Mouse (Mus musculus) yolk sac, embryonic 10.5 days (tissue): Measurements from ENCODE around the gene Tmem270.
"Not testable (repeated sequence)": the region's sequence is repeated elsewhere in the genome, so short reads cannot be mapped to it uniquely, and the experiment has no call there.

ENCODE experiments used
- DNase-seq: peaks from one replicate; pipeline ENCODE4 v3.0.0-alpha.2; 2017; ENCODE audit warnings: low spot score

Tmem270 gene

GRCm38 (mm10) chr5:134906633-134907032 lies at the start of gene Tmem270:
Tmem270 (minus strand) TSS chr5:134906733.
- no peak for DNase-seq

DNA sequence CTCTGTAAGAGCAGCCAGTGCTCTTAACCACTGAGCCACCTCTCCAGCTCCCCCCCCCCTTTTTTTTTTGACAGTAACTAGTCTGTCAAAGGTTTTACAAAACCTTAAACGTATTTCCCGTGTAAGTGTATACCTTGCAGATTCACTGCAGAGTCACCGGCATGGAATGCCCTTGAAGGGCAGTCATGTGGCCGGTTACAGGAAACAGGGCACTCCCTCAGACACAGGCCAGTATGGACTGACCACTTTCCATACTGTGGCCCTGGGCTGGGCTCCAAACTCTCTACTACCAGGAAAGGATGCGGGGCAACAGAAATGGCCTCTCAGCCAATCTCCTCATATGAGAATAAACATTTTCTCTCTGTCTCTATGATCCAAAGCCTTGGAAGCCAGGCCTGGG lies 49.0 kb upstream of the Tmem270 start:
- no peak for DNase-seq

DNA sequence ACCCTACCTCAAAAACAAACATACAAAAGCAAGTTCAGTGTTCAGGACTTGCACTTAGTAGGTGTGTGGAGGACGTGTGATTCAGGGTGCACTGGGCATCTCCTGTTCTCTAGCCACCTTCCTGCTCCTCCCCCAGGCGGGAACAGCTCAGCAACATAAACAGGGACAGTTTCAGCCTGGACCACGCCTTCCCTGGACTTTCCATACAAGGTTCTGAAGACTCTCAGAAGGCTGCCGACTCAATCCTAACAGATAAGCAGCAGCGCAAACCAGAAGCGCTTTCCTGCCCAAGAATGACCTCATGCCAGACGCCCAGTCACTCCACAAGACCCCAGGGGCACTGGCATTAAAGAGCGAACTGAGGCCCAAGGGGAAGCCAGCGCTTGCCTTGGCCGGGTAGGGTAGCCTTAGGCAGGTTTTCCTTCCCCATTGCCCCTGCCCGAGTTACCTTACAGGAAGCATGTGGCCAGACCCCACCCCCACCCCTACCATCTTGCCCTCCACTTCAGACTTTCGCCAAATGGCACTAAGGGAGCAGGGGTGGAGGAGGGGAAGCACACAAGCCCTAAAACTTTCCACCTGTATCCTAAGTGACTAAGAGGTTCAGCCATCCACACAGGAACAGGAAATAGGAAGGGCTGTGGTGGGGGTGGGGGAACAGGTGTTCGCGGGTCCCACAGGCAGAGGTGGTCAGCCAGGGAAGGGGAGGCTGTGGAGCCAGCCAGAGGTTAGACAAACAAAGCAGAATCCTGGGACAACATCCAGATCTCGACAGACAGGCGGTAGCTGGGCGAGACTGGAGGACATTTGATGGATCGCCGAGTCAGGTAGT lies 44.7 kb upstream of the Tmem270 start:
- peak; percentile 55 for DNase-seq

- peak; percentile 79 for DNase-seq
These were observed 41.5 kb upstream of the Tmem270 start for GRCm38 (mm10) chr5:134948085-134948439.

DNA sequence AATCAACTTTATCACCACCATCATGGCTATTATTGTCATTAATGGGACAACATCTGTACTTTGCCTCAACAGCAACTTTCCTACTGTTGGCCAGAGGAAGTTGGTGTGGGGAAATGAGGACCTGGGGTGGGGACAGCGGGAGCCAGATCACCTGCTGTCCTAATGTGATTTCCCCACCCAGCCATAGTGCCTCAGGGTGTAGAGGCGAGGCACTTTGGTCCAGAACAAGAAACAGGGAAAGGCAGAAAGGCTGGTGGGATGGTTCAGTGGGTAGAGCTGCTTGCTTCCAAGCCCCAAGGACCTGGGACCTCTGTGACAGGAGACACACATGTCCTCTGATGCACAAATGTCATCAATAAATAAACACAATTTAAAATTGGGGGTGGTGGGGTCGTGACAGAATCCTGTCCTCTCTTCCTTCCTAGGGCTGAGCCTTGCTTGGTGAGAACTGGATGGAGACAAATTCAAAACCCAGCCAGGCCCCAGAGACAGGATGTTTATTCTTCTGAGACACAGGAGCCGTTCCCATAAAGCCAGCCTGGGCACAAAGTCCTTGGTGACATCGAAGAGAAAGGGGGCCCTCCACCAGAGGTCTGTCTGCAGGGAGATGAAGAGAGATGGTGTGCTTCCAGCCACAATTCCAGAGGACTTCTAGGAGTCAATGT lies 41.0 kb upstream of the Tmem270 start:
- DNase-seq: no peak

- peak; percentile 87 for DNase-seq
These were observed 40.3 kb upstream of the Tmem270 start, which contains the start of gene Cldn4 for GRCm38 (mm10) chr5:134946857-134947255. Cldn4 (minus strand) TSS chr5:134946934.

DNA sequence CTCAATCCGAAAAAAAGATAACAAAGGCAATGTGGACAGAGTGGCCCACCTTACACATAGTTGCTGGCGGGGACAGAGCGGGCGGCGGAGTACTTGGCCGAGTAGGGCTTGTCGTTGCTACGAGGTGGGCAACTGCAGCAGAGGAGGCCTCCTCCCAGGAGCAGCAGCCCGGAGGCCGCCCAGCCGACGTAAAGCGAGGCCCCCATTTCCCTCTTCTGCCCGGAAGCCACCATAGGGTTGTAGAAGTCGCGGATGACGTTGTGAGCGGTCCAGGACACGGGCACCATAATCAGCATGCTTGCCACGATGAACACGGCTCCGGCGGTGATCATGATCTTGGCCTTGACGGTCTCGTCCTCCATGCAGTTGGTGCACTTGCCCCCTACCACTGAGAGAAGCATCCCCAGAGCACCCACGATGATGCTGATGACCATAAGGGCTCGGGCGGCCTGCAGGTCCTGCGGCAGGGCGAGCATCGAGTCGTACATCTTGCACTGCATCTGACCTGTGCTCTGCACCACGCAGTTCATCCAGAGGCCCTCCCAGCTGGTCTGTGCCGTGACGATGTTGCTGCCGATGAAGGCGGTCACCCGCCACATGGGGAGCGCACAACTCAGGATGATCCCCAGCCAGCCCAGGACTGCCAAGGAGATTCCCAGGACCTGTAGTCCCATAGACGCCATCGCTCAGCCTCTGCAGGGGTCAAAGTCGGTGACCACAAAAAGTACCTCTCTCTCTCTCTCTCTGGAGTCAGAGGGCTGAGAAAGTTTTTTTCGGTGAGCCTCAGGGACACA lies 39.7 kb upstream of the Tmem270 start:
- no peak for DNase-seq

DNA sequence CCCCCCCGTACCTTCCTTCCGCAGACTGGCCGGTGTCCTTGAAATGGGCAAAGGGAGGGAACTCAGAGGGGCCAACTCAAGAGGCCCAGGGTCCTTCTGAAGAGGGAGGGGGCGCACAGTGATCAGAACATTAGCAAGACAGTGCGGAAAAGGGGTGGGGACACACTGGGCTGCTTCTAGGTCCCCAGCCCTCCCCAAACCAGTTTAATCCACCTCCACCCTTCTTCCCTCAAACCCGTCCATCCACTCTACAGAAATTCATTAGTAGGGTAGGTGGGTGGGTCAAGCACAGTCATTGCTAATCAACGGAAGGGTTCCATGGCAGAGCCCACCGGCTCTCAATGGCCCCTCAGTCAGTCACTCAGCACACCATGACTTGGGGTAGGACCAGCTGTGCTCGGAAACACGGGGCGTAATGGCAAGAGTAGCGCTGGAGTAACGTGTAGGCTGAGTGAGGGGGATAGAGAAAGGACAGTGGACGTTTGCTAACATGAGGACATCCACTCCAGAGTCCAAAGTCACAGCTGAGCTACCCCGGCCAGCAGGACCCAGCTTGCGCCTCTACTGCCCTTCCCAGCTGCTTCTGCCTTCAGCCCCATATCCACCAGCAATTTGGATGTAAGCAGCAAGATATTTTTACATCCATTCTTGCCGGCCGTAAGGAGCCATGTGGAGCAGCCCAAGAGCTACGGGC lies 38.9 kb upstream of the Tmem270 start:
- no peak for DNase-seq

DNA sequence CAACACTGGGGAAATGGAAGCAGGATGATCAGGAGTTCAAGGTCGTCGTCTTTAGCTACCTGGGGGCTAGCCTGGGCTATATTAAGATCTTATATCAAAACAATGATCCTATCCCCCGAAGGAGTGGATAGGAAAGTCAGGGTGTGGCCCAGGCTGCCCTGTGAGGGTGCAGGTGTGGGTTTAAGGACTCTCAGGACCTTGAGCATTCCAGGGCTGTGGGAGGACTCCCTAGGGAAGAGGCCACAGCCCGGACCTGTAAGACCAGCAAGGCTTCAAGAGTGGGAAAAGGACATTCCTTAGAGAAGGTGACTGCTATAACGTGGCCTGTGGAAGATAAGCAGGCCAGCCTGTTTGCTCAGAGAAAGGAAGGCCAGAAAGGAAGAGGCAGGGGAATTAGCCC lies 37.6 kb upstream of the Tmem270 start:
- DNase-seq: no peak

GRCm38 (mm10) chr5:134942740-134943139 lies 36.2 kb upstream of the Tmem270 start:
- no peak for DNase-seq

GRCm38 (mm10) chr5:134941472-134942209 lies 35.1 kb upstream of the Tmem270 start:
- peak; percentile 87 for DNase-seq

DNA sequence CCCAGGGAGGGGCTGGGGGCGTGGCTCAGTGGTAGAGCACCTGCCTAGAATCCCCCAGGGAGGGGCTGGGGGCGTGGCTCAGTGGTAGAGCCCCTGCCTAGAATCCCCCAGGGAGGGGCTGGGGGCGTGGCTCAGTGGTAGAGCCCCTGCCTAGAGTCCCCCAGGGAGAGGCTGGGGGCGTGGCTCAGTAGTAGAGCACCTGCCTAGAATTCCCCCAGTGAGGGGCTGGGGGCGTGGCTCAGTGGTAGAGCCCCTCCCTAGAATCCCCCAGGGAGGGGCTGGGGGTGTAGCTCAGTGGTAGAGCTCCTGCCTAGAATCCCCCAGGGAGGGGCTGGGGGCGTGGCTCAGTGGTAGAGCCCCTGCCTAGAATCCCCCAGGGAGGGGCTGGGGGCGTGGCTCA lies 33.0 kb upstream of the Tmem270 start:
- DNase-seq: not testable (repeated sequence)

DNA sequence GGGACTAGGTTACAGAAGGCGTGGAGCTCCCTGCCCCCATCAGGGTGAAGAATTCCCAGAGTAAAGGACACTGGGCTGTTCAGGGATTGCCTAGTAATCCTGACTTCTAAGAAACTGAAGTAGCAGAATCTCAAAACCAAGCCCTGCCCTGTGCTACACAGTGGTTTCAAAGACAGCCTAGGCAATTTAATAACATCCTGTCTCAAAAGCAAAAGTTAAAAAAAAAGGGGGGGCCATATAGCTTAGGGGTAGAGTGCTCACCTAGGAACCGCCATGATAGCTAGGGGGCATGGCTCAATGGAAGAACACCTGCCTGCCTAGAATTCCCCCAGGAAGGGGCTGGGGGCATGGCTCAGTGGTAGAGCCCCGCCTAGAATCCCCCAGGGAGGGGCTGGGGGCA lies 32.5 kb upstream of the Tmem270 start:
- no peak for DNase-seq

DNA sequence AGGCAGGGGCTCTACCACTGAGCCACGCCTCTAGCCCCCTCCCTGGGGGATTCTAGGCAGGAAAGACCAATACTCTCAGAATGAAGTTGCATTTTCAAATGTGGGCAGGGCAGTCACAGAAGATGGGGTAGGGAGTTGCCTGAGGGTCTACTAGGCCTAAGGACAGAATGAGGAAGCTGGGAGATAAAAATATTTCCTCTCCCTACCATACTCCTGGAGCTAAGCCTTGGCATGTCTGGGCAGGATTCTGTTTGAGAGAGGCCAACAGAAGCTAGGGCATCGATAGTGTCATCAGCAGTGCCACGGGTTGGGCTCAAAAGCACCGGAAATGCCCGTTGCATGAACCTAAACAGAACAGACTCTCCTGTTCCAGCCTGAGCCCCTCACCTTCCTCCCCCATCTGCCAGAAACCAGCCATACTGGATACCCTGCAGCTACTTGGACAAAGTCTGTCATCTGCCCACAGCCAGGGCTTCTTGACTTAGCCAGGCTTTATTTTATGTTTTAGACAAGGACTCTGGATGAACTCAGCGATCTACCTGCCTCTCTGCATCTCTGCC lies 30.2 kb upstream of the Tmem270 start:
- no peak for DNase-seq

DNA sequence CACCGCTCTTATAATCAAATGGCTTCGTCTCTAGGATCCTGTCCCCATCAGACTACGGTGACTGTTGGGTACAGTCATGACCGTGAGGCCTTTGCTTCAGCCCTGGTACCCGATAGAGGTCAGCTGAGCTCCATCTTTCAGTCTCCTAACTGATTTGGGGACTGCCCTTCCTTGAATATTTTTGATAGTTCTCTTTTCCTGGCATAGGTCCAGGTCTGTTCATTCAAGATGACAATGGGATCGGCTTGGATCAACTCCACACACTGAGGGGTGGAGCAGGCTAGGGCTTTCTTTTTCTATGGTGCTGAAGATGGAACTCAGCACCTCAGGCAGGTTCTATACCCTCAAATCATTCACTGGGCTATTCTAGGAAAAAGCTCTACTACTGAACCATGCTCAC lies 29.5 kb upstream of the Tmem270 start:
- DNase-seq: no peak

- DNase-seq: no peak
These were observed 28.1 kb upstream of the Tmem270 start for GRCm38 (mm10) chr5:134934666-134935065.

DNA sequence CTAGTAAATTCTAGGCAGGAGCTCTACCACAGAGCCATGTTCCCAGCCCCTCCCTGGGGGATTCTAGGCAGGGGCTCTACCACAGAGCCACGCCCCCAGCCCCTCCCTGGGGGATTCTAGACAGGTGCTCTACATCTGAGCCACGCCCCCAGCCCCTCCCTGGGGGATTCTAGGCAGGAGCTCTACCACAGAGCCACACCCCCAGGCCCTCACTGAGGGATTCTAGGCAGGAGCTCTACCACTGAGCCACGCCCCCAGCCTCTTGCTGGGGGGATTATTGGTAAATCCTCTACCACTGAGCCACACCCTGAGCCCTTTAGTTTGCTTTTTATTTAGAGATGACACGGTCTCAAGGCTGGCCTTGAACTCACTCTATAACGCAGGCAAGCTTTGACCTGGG lies 27.2 kb upstream of the Tmem270 start:
- DNase-seq: not testable (repeated sequence)

DNA sequence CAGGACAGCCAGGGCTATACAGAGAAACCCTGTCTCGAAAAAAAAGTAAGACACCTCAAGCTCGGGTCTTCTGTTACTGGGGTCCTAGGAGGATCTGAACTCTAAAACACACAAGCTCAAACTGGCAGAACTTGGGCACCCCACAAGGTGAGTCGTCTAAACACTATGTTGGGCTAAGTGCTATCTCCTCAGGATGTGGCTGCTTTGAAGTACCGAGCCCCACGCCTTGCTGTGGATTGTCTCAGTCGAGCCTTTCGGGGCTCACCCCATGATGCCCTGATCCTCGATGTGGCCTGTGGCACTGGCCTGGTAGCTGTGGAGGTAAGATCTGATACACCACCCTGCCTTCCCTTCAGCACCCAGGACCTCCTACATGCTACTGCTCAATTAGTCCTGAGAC lies 26.7 kb upstream of the Tmem270 start:
- DNase-seq: no peak

DNA sequence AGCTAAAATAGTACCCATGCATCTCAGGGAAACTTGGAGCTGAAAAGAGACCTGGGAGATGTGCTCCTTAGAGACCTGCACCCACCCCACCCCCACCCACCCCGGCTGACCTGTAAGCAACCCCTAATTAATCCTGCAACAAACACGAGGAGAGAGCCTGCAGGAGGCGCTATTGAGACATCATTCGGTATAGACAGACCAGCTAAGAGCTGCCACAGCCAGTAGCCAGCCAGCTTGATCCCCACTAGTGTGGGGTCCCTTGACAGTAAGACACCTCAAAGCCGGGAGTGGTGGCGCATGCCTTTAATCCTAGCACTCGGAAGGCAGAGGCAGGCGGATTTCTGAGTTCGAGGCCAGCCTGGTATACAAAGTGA lies 26.4 kb upstream of the Tmem270 start:
- DNase-seq: peak; percentile 79

DNA sequence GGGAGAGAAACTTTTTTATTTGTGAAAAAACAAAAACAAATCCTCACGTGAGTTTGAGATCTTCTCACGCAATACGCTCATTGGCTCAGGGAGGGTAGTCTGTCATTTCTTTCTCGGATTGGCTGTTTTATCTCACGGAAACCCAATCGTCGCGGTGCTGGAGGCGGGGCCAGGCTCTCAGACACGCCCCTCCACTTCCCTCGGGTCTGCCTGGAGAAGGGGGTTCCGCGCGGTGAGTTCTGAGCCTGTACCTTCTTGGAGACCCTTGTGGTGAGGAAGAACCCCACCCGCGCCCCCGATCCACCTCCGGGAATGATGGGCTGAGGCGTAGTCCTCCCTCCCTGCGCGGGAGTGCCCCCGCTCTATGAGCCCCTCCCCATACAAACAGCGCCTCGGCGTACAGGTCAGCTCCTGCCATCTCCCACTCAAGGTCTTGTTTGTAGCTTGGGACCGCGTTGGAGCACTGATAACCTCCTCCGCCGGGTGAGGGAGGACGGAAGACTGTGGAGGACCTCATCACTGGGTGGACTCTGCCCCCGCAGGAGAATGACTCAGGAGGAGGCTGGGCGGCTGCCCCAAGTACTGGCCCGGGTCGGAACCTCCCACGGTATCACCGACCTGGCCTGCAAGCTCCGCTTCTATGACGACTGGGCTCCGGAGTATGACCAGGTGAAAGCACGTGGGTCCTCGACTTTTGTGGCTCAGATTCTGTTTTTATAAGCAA lies 25.8 kb upstream of the Tmem270 start, which contains the start of gene Mettl27:
TSS of gene Mettl27 (plus strand) at position 190 of the 724 bp plus-strand sequence.
- peak; percentile 92 for DNase-seq
